Mouse (Mus musculus): ENCODE measurements around the gene Pcnt.

- TF ChIP-seq CTCF (IDR thresholded peaks at IDR 0.05; ENCODE audit: extremely low read depth, insufficient read length, insufficient replicate concordance, low read depth, low read length) (no peak), POLR2A (IDR thresholded peaks at IDR 0.05; ENCODE audit: low read depth, low read length) (no peak)
Observed at GRCm38 (mm10) chr10:76462312-76462711, 19.7 kb upstream of the Pcnt start.
